26 mouse cellular contexts compared by ENCODE assay signal in the genomic region with DNA sequence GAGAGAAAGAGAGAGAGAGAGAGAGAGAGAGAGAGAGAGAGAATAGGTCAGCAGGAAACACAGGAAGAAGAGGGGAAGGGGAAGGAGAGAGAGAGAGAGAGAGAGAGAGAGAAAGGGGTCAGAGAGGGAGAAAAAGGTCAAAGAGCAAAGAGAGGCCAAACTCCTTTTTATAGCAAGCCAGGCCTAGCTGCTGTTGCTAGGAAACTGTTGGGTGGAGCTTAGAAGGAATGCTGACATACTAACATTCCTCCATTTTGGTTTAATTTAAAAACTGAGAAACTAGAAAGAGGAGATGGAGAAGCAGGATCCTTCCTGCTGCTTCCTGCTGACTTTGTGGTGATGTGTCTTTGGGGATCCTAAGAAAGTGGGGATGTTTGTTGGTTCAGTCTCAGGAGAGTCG. TPM values are rescaled to one million over a fixed set of nuclear protein-coding genes. Genes with fewer than 3 reads are reported as not detected.
DNase-seq lines count a peak whose midpoint lies in the region; ATAC-seq lines count a peak whose summit lies in the region.
"Had no signal": no experiment of that assay in that cellular context is flagged by ENCODE, and none has a peak within 500 bp of the region (broad histone marks: within the 10 kb centered on the region; RNA-seq: fewer than 3 reads in every experiment).

No protein-coding gene starts in this region.

- no peaks in the 10 kb centered on the region for H3K9me3 ChIP-seq in forebrain, embryonic 11.5 days (ENCODE audit: control insufficient read depth, low read length)
- H3K9me3 ChIP-seq: embryonic facial prominence, embryonic 10.5 days; heart, embryonic 10.5 days; hindbrain, embryonic 15.5 days; limb, embryonic 15.5 days; lung, embryonic 15.5 days; neural tube, embryonic 15.5 days had no signal

- H3K4me2 ChIP-seq in forebrain, embryonic 11.5 days (ENCODE audit: low read depth, low read length, severe bottlenecking): no peak overlapping the region
- H3K4me2 ChIP-seq: hindbrain, embryonic 15.5 days; limb, embryonic 15.5 days; lung, embryonic 15.5 days; midbrain, embryonic 11.5 days; neural tube, embryonic 15.5 days had no signal

- H3K9ac ChIP-seq in forebrain, embryonic 11.5 days (ENCODE audit: low read length): no peak overlapping the region
- H3K9ac ChIP-seq: hindbrain, embryonic 15.5 days; limb, embryonic 15.5 days; liver, embryonic 14.5 days; lung, embryonic 15.5 days; neural tube, embryonic 15.5 days had no signal

- H3K27ac ChIP-seq in forebrain, embryonic 11.5 days (ENCODE audit: low read depth, low read length): no peak overlapping the region
- H3K27ac ChIP-seq: embryonic facial prominence, embryonic 10.5 days; heart, embryonic 10.5 days; hindbrain, embryonic 15.5 days; limb, embryonic 15.5 days; liver, embryonic 14.5 days; lung, embryonic 15.5 days; neural tube, embryonic 15.5 days had no signal

- H3K4me1 ChIP-seq in forebrain, embryonic 11.5 days (replicated peaks; ENCODE audit: control insufficient read depth, insufficient read depth, low read length): no peaks in the 10 kb centered on the region
- H3K4me1 ChIP-seq: heart, embryonic 10.5 days had no signal

- ATAC-seq in megakaryocyte progenitor cell, adult 5-6 weeks (replicated peaks; ENCODE audit: poor library complexity): no peak
- no peak for ATAC-seq in forebrain, embryonic 11.5 days (replicated peaks; ENCODE audit: low FRiP score)
- ATAC-seq: forebrain, embryonic 16.5 days; intestine, embryonic 16.5 days had no signal

- WGBS in forebrain, embryonic 11.5 days: 77% methylated on average over 1 of the region's 1 CpGs

- peak; percentile 14 to 25 for DNase-seq in kidney, postnatal 36 days
- no peak for DNase-seq in kidney, postnatal 10 days
- DNase-seq in NIH3T3 (ENCODE audit: low read depth): peak; percentile 26
- peak; percentile 13 for DNase-seq in embryo, embryonic 11 days
- no peak for DNase-seq in left cerebral cortex, postnatal 25 days (ENCODE audit: low spot score in 2 of 2)
- no peak for DNase-seq in forebrain, embryonic 11.5 days (ENCODE audit: low spot score)
- DNase-seq: adrenal gland, postnatal 14 days; cerebellum, adult 2 months; cerebellum, postnatal 25 days; gastrocnemius, postnatal 10 days; layer of hippocampus, postnatal 36 days; lung, postnatal 4 days; thymus, adult 18-20 months; thymus, postnatal 4 days had no signal

- intact Hi-C loops in left cerebral cortex, postnatal 25 days (cut with DNase I): no loop called here

- no peaks in the 10 kb centered on the region for H3K27me3 ChIP-seq in forebrain, embryonic 11.5 days (ENCODE audit: control insufficient read depth, insufficient read depth, low read length)
- H3K27me3 ChIP-seq: hindbrain, embryonic 15.5 days; limb, embryonic 15.5 days; lung, embryonic 15.5 days; neural tube, embryonic 15.5 days had no signal

- H3K36me3 ChIP-seq in forebrain, embryonic 11.5 days (ENCODE audit: control insufficient read depth, insufficient read depth, low read length): no peaks in the 10 kb centered on the region
- H3K36me3 ChIP-seq: embryonic facial prominence, embryonic 10.5 days; G1E; heart, embryonic 10.5 days; hindbrain, embryonic 15.5 days; limb, embryonic 15.5 days; lung, embryonic 15.5 days; neural tube, embryonic 15.5 days had no signal

- no peak overlapping the region for H3K4me3 ChIP-seq in forebrain, embryonic 11.5 days (ENCODE audit: low read depth, low read length)
- H3K4me3 ChIP-seq: embryonic facial prominence, embryonic 10.5 days; heart, embryonic 10.5 days; hindbrain, embryonic 15.5 days; limb, embryonic 15.5 days; lung, embryonic 15.5 days; neural tube, embryonic 15.5 days had no signal

RNA-seq across cellular contexts. Expression of gene Tvp23b, which starts 3.6 kb away (rescaled TPM):
- 10 to 100 TPM; 28.3 to 31.0 TPM for total RNA-seq in left cerebral cortex, postnatal 25 days (2021)
- 42.3 and 46.6 TPM in 2 replicates for total RNA-seq in megakaryocyte progenitor cell, adult 5-6 weeks (2015)
- 37.7 and 41.9 TPM in 2 replicates for total RNA-seq in megakaryocyte progenitor cell, adult 5-6 weeks (2017)
- polyA plus RNA-seq in forebrain, embryonic 11.5 days (2014; fragmentation: Nextera tagmentation; extraction: Ambion mirVana): 35.3 and 37.5 TPM in 2 replicates

RNA-seq across cellular contexts. Expression of gene Fbxw10, which starts 28.8 kb away (rescaled TPM):
- total RNA-seq in left cerebral cortex, postnatal 25 days (2021): under 1 TPM; 0.39 to 0.57 TPM
- total RNA-seq in megakaryocyte progenitor cell, adult 5-6 weeks (2015): 2.2 and 2.3 TPM in 2 replicates
- total RNA-seq in megakaryocyte progenitor cell, adult 5-6 weeks (2017): 1.2 and 4.1 TPM in 2 replicates
- polyA plus RNA-seq in forebrain, embryonic 11.5 days (2014; fragmentation: Nextera tagmentation; extraction: Ambion mirVana): 0.36 and 0.59 TPM in 2 replicates
- polyA plus RNA-seq: G1E had no signal

RNA-seq across cellular contexts. Expression of gene Trim16, which starts 55.7 kb away (rescaled TPM):
- 1 to 10 TPM; 2.0 to 3.2 TPM for total RNA-seq in left cerebral cortex, postnatal 25 days (2021)
- total RNA-seq in megakaryocyte progenitor cell, adult 5-6 weeks (2015): 13.1 and 18.1 TPM in 2 replicates
- total RNA-seq in megakaryocyte progenitor cell, adult 5-6 weeks (2017): 19.0 and 19.1 TPM in 2 replicates
- polyA plus RNA-seq in forebrain, embryonic 11.5 days (2014; fragmentation: Nextera tagmentation; extraction: Ambion mirVana): 3.5 and 4.3 TPM in 2 replicates
- polyA plus RNA-seq: G1E had no signal

Comparison
In these comparisons a context has a peak if more than half of its experiments do, and no peak if none do; other contexts are left out.
1. DNase-seq: peak in kidney, postnatal 36 days (2 of 2), NIH3T3 (single experiment) and embryo, embryonic 11 days (single experiment); none in kidney, postnatal 10 days (single experiment), left cerebral cortex, postnatal 25 days (0 of 2) and forebrain, embryonic 11.5 days (single experiment).